Mouse (Mus musculus) midbrain, embryonic 12.5 days (tissue): ENCODE data around the gene Mrgprd. TPM values are rescaled to one million over a fixed set of nuclear protein-coding genes. Genes with fewer than 3 reads are reported as not detected.

Source experiments
- ATAC-seq: fragments of 200-750 bp; cut with Nextera tagmentation; 2 replicates; pipeline ENCODE4 v1.8.0; 2017; ENCODE audit warnings: low read depth, moderate TSS enrichment, moderate library complexity; ENCODE audit not compliant: low FRiP score
- H3K27ac ChIP-seq: fragments of 300-500 bp; sonication (generic); replicated peaks from 2 replicates; pipeline ENCODE4 v1.5.1; 2016; ENCODE audit warnings: mild to moderate bottlenecking
- H3K27me3 ChIP-seq: fragments of 300-500 bp; sonication (generic); 2 replicates; pipeline ENCODE4 v1.6.1; 2016; ENCODE audit warnings: mild to moderate bottlenecking
- H3K36me3 ChIP-seq: fragments of 300-500 bp; sonication (generic); 2 replicates; pipeline ENCODE4 v1.6.1; 2016
- H3K4me1 ChIP-seq: fragments of 300-500 bp; sonication (generic); 2 replicates; pipeline ENCODE4 v1.6.1; 2016
- H3K4me2 ChIP-seq: fragments of 300-500 bp; sonication (generic); replicated peaks from 2 replicates; pipeline ENCODE4 v1.6.1; 2016; ENCODE audit warnings: mild to moderate bottlenecking, moderate library complexity
- H3K4me3 ChIP-seq: fragments of 300-500 bp; sonication (generic); 2 replicates; pipeline ENCODE4 v1.5.1; 2016; ENCODE audit warnings: mild to moderate bottlenecking
- H3K9ac ChIP-seq: fragments of 300-500 bp; sonication (generic); replicated peaks from 2 replicates; pipeline ENCODE4 v1.6.1; 2016; ENCODE audit warnings: mild to moderate bottlenecking, moderate library complexity
- H3K9me3 ChIP-seq: fragments of 300-500 bp; sonication (generic); 2 replicates; pipeline ENCODE4 v1.6.1; 2016; ENCODE audit warnings: mild to moderate bottlenecking
- WGBS: fragments of 180-500 bp; shearing (Covaris S2); methylation state at CpG from one replicate; pipeline ENCODE4 v1.1.7; 2016; 5-methylcytosine and 5-hydroxymethylcytosine counted together
- polyA plus RNA-seq: library from polyadenylated mRNA; unstranded; fragments of >200 nt; fragmentation: Nextera tagmentation; extraction: Ambion mirVana; gene quantifications from 2 replicates; pipeline ENCODE4 v1.2.1, GENCODE M21; 2016

Gene Mrgprd
- polyA plus RNA-seq, 1 experiment from 2014 or later, result not detected

- no peaks in the 10 kb centered on the region for H3K36me3 ChIP-seq
- no peaks in the 10 kb centered on the region for H3K4me1 ChIP-seq
- no peaks in the 10 kb centered on the region for H3K27me3 ChIP-seq
- no peak overlapping the region for H3K4me2 ChIP-seq
- H3K9ac ChIP-seq, result no peak overlapping the region
- H3K9me3 ChIP-seq, result no peaks in the 10 kb centered on the region
- 78% methylated on average over 30 of the region's 30 CpGs for WGBS
- no peak overlapping the region for H3K4me3 ChIP-seq
- H3K27ac ChIP-seq, result no peak overlapping the region
- no peak for ATAC-seq
Measured at GRCm38 (mm10) chr7:145308061-145308675, 6.5 kb upstream of the Mrgprd start.

- Histone ChIP-seq H3K4me2 (no peak overlapping the region), H3K4me1 (no peaks in the 10 kb centered on the region), H3K27ac (no peak overlapping the region), H3K27me3 (no peaks in the 10 kb centered on the region), H3K4me3 (no peak overlapping the region), H3K9ac (no peak overlapping the region), H3K36me3 (no peaks in the 10 kb centered on the region), H3K9me3 (no peaks in the 10 kb centered on the region)
- 84% methylated on average over 4 of the region's 4 CpGs for WGBS
- ATAC-seq, result no peak
Measured at GRCm38 (mm10) chr7:145308866-145309265, 5.8 kb upstream of the Mrgprd start.

- Histone ChIP-seq H3K9me3 (no peaks in the 10 kb centered on the region), H3K4me1 (no peaks in the 10 kb centered on the region), H3K27ac (no peak overlapping the region), H3K27me3 (no peaks in the 10 kb centered on the region), H3K4me3 (no peak overlapping the region), H3K36me3 (no peaks in the 10 kb centered on the region), H3K9ac (no peak overlapping the region), H3K4me2 (no peak overlapping the region)
- 78% methylated on average over 1 of the region's 1 CpGs for WGBS
- ATAC-seq, result no peak
Measured at GRCm38 (mm10) chr7:145309877-145310276, 4.8 kb upstream of the Mrgprd start.

- no peaks in the 10 kb centered on the region for H3K4me1 ChIP-seq
- no peak overlapping the region for H3K9ac ChIP-seq
- no peaks in the 10 kb centered on the region for H3K36me3 ChIP-seq
- H3K4me2 ChIP-seq, result no peak overlapping the region
- H3K4me3 ChIP-seq, result no peak overlapping the region
- WGBS, result 74% methylated on average over 5 of the region's 5 CpGs
- no peaks in the 10 kb centered on the region for H3K9me3 ChIP-seq
- ATAC-seq, result no peak
- no peak overlapping the region for H3K27ac ChIP-seq
- no peaks in the 10 kb centered on the region for H3K27me3 ChIP-seq
Measured at GRCm38 (mm10) chr7:145310526-145310925, 4.1 kb upstream of the Mrgprd start.

- H3K9me3 ChIP-seq, result no peaks in the 10 kb centered on the region
- H3K27me3 ChIP-seq, result no peaks in the 10 kb centered on the region
- no peak overlapping the region for H3K4me3 ChIP-seq
- 85% methylated on average over 3 of the region's 3 CpGs for WGBS
- H3K4me2 ChIP-seq, result no peak overlapping the region
- H3K36me3 ChIP-seq, result no peaks in the 10 kb centered on the region
- H3K9ac ChIP-seq, result no peak overlapping the region
- H3K27ac ChIP-seq, result no peak overlapping the region
- ATAC-seq, result no peak
- no peaks in the 10 kb centered on the region for H3K4me1 ChIP-seq
Measured at GRCm38 (mm10) chr7:145312137-145312536, 2.5 kb upstream of the Mrgprd start.

- no peak for ATAC-seq
- WGBS, result 69% methylated on average over 4 of the region's 4 CpGs
- no peak overlapping the region for H3K4me2 ChIP-seq
Measured at GRCm38 (mm10) chr7:145317522-145317921, 2.9 kb downstream of the Mrgprd start.

GRCm38 (mm10) chr7:145319481-145319880, 4.8 kb downstream of the Mrgprd start:
- ATAC-seq, result no peak
- Histone ChIP-seq H3K27me3 (no peaks in the 10 kb centered on the region), H3K4me1 (no peaks in the 10 kb centered on the region), H3K9ac (no peak overlapping the region), H3K4me2 (no peak overlapping the region), H3K36me3 (no peaks in the 10 kb centered on the region), H3K9me3 (no peaks in the 10 kb centered on the region), H3K4me3 (no peak overlapping the region), H3K27ac (no peak overlapping the region)
- WGBS, result 80% methylated on average over 3 of the region's 3 CpGs

More at GRCm38 (mm10) chr7:145317522-145317921, 2.9 kb downstream of the Mrgprd start:
- Histone ChIP-seq H3K36me3 (no peaks in the 10 kb centered on the region), H3K27me3 (no peaks in the 10 kb centered on the region), H3K4me1 (no peaks in the 10 kb centered on the region), H3K27ac (no peak overlapping the region), H3K4me3 (no peak overlapping the region), H3K9me3 (no peaks in the 10 kb centered on the region), H3K9ac (no peak overlapping the region)

- no peak for ATAC-seq
- H3K4me3 ChIP-seq, result no peak overlapping the region
- no peaks in the 10 kb centered on the region for H3K27me3 ChIP-seq
- WGBS, result 38% methylated on average over 4 of the region's 4 CpGs
- no peaks in the 10 kb centered on the region for H3K36me3 ChIP-seq
- no peaks in the 10 kb centered on the region for H3K4me1 ChIP-seq
- no peak overlapping the region for H3K4me2 ChIP-seq
- no peak overlapping the region for H3K9ac ChIP-seq
- H3K9me3 ChIP-seq, result no peaks in the 10 kb centered on the region
- no peak overlapping the region for H3K27ac ChIP-seq
Measured at GRCm38 (mm10) chr7:145323607-145324006, 9.0 kb downstream of the Mrgprd start.

GRCm38 (mm10) chr7:145325697-145326096, 11.1 kb downstream of the Mrgprd start:
- Histone ChIP-seq H3K4me3 (no peak overlapping the region), H3K36me3 (no peaks in the 10 kb centered on the region), H3K4me1 (no peaks in the 10 kb centered on the region), H3K4me2 (no peak overlapping the region), H3K9ac (no peak overlapping the region), H3K9me3 (no peaks in the 10 kb centered on the region), H3K27me3 (no peaks in the 10 kb centered on the region), H3K27ac (no peak overlapping the region)
- 75% methylated on average over 2 of the region's 2 CpGs for WGBS
- no peak for ATAC-seq

GRCm38 (mm10) chr7:145329982-145330381, 15.3 kb downstream of the Mrgprd start:
- H3K4me3 ChIP-seq, result no peak overlapping the region
- H3K27ac ChIP-seq, result no peak overlapping the region
- H3K4me2 ChIP-seq, result no peak overlapping the region
- no peak overlapping the region for H3K9ac ChIP-seq
- H3K36me3 ChIP-seq, result no peaks in the 10 kb centered on the region
- H3K4me1 ChIP-seq, result no peaks in the 10 kb centered on the region
- no peaks in the 10 kb centered on the region for H3K9me3 ChIP-seq
- H3K27me3 ChIP-seq, result no peaks in the 10 kb centered on the region; the same call in 1 of the 2 replicates
- no peak for ATAC-seq
- 79% methylated on average over 2 of the region's 2 CpGs for WGBS

- WGBS, result 83% methylated on average over 2 of the region's 2 CpGs
- no peaks in the 10 kb centered on the region for H3K9me3 ChIP-seq
- no peak overlapping the region for H3K9ac ChIP-seq
- H3K27ac ChIP-seq, result no peak overlapping the region
- no peak overlapping the region for H3K4me2 ChIP-seq
- no peaks in the 10 kb centered on the region; the same call in 1 of the 2 replicates for H3K27me3 ChIP-seq
- no peaks in the 10 kb centered on the region for H3K36me3 ChIP-seq
- no peaks in the 10 kb centered on the region for H3K4me1 ChIP-seq
- no peak for ATAC-seq
- no peak overlapping the region for H3K4me3 ChIP-seq
Measured at GRCm38 (mm10) chr7:145330641-145331040, 16.0 kb downstream of the Mrgprd start.

GRCm38 (mm10) chr7:145332376-145333041, 17.9 kb downstream of the Mrgprd start:
- H3K27ac ChIP-seq, result no peak overlapping the region
- ATAC-seq, result no peak
- H3K36me3 ChIP-seq, result no peaks in the 10 kb centered on the region
- no peak overlapping the region for H3K4me3 ChIP-seq
- no peak overlapping the region for H3K4me2 ChIP-seq
- no peak overlapping the region for H3K9ac ChIP-seq
- no peaks in the 10 kb centered on the region; the same call in 1 of the 2 replicates for H3K27me3 ChIP-seq
- no peaks in the 10 kb centered on the region for H3K4me1 ChIP-seq
- H3K9me3 ChIP-seq, result no peaks in the 10 kb centered on the region
- 67% methylated on average over 1 of the region's 1 CpGs for WGBS
